Mouse (Mus musculus): Measurements from ENCODE around the gene Hes6.

Hes6 gene

DNA sequence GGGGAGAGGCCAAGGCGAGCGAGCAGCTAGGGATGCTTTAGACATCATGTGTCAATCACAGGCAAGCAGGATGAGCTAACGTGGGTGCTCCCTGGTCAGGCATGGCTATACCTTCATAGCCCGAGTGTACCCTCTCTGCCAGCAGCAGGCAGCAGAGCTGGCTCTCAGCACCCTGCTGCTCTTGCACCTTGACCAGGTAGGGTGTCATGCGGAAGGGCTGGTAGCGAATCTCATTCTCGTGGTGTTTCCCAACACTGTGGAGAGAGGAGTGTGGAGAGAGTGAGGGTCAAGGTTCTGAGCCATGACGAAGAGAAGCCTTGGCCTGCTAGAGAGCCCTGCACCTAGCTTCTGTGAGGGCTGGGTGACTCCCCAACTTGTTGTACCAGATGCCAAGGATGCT lies 25.9 kb upstream of the Hes6 start:
- DNase-seq = no peak

DNA sequence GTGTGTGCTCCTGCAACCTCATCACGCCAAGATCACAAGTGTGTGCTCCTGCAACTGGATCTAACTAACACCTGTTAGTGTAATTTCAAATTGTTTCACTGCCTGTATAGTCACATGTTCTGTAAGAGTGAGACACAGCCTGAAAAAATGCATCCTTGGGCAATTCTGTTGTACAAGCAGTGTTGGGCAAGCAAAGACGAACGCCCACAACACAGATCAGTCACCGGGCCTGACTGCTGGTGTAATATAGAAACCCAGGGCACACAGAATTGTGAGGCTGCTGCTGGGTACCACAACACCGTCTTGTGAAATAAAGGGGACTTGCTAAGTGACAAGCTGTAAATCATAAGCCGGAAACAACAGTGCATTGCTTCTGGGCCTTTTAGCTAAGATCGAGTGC lies 23.7 kb upstream of the Hes6 start:
- DNase-seq = no peak

DNA sequence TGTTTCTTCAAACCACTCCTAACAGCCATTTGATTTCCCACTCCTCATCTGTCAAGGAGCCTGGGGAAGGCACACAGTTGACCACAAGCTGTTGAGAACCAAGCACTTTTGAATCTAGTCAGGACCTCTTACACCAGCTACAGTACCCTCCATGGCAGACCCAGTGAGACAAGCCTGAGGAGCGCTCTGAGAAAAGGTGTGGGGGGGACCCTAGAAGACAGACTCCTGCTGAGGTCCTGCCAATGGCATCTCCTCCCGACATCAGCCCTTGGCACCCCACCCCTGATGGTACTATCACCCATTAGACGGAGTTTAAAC lies 23.2 kb upstream of the Hes6 start:
- DNase-seq = no peak

DNA sequence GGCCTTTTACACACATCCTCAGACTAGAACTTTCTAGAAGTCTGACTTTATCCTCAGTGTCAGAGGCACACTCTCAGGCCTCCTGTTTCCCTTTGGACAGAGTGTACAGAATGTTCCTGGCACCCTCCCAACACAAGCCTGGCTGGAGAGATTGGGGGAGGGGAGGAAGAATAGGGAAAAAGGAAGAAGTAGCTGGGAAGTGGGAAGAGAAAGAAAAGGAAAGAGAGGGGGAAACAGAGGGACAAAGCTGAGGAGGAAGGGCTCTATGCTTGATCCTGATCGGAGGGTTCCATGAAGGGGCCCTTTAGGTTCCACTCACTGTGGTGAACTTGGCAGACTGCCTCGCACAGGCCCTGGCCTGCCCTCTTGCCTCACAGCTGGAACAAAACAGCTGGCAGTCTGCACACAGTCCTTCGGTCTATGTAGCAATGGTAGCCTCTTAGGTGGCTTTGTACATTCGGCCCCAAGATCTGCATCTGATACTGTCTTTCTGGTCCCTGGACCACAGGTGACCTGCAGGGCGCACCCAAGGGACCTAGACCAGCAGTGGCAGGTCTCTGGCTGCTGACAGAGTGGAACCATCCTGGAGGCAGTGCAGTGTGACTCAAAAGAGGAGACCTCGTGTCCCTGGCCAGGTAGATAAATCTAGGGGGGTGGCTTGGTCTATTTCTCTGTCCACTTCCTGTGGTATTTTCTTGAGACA lies 22.7 kb upstream of the Hes6 start:
- no peak for DNase-seq

DNA sequence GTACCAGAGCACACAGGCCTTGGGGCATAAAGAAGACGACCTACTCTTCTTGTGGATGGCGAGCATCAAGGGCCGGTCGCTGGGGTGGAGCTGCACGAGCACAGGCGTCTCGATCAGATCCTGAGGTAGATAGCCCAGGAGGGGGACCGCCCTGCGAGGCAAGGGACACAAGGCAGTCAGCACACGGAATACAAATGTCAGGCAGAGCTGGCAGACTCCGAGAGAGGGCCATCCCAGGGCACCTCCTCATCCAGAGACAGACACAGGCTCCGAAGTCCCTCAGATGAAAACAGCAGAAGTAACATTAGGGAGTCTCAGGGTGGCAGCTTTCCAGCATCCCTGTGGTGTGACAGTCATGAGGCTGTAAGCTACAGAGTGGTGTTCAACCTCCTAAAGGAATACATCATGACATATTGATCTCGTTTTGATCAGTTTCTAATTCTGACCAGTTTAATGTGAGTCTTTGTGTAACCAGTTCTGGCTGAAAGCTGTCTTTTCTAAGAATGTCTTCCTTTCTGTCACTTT lies 21.8 kb upstream of the Hes6 start:
- DNase-seq = no peak

DNA sequence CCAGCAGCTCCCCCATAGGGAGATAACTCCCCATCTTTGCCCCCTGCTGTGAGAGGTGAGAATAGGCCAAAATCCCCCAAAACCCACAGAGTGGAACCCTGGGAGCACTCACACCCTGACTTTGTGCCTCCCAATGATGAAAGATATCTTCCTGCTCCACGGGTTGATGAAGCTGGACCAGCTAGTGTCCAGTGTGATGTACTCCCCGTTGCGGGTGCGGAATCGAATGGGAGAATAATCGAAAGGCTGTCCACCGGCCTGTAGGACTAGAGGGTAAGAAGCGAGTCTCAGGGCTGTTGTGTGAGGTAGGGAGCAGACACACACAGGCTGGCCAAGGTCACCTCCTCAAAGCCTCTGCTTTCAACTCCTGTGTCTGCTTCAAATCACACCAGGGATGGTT lies 21.1 kb upstream of the Hes6 start:
- no peak for DNase-seq

DNA sequence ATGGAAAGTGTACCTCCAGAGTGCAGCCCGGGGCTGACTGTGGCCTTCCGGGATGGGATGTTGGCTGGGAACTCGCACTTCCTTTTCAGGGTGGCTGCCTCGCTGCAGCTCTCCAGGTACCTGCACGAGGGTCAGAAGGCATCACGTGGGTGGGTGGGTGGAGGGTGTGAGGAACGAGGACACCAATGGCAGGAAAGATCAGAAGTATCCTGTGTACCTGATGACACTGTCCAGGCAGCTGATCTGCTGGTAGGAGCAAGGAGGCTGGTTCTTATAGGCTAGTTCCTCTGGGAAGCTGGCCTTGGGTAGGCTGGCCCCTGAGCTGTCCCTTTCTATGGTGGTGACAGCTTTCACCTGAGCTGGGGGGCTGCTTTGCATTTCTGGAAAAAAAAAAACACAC lies 16.9 kb upstream of the Hes6 start:
- no peak for DNase-seq

DNA sequence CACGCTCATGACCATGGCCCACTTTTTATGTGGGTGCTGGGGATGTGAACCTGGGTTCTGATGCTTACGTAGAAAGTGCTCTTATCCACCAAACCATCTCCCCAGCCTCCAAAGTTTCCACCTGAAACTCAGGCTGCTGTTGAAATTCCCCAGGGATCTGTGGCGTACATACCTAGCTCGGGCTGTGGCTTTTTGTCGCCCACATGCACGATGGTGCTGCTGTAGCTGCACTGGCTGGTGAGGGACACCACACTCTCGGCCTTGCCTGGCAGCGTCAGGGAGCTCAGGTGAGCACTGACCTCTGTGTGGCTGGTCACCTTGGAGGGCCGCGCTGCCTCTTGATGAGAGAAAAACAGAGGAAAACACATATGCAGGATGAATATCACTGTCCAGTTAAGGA lies 15.4 kb upstream of the Hes6 start:
- no peak for DNase-seq

DNA sequence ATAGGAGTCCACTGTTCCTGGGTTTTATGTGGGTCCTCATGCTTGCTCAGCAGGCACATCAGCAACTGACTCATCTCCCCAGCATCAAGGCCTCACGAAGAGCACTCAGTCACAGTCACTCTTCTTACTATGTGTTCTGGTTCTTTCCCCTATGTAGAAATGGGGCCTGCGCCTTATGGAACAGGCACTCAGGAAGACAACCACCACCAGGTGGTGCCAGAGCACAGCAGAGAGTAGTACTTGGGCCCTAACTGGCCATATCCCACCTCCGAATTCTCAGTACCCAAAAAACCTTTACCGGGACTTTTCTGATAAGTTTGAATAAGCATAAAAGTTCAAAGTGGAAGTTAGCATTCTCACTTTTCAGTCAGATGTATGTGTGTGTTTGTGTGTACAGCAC lies 14.8 kb upstream of the Hes6 start:
- peak; percentile 87 for DNase-seq

DNA sequence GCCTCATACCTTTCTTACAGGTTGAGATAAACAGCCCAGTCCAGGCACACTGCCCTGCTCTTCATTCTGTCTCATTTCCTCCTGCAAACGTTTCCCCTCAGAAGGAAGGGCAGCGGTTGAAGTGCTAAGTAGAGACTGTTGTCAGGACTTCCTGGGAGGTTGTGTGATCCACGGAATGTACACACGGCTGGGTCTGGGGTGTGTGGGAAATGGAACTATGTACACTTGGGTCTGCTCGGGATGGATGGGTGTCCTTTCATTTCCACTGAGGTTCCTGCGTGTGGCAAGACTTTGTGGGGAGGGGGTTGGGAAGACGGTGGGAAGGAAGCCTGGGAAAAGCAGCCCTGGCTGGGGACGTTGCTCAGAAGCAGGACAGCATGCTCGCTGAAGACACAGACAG lies 12.6 kb upstream of the Hes6 start:
- no peak for DNase-seq

DNA sequence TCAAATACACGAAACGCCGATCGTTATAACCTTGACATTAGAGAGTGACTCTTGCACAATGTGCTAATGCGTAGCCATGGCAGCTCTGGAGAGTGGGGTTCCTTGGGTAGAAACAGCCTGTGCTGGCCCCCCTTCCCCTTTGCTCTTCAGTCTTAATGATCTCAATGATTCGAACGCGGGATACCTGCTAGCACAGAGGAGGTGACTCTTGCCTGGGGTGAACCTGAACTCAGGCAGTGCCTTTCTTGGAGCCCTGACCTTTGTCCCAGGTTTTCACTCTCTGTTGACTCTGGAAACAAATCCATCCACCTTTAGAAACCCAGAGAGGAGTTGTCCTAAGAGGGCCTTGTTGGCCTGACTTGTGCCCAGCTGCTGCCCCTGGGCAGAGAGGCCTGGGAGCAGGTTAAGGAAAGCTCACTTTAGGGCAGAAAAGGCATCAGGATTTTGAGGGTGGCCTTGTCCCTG lies 6.8 kb upstream of the Hes6 start:
- no peak for DNase-seq

DNA sequence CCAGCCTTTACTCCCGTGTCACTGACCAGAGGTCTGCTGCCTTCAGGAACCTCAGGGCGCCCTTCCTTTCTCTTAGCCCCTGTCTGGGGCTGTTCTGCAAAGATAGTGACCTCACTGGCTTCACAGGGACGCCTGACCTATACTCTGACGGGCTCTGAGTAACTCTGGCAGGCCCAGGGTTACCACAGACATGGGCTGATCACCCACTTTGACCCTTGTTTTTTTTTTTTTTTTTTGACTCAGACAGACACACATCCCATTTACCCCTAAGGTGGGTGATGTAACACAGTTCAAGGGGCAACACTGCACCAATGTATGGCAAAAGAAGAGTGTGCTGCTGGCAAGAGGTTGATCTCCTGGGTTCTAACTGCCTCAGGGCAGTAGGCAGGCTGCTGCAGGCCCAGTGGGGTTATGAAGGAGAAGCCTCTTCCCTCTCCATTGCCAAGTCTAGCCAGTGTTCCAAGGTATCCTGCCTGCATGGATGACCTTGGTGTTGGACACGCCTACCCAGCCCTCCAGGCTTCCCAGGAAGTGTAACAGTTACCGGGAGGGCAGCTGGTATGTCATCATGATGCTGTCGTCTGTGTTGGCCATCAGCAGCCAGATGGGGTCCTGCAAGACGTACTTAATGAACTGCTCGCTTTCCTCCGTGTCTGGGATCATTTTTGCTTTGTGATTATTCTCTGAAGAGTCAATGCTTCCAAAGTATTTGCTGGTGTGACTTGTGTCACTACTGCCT lies 6.2 kb upstream of the Hes6 start:
- DNase-seq = no peak

DNA sequence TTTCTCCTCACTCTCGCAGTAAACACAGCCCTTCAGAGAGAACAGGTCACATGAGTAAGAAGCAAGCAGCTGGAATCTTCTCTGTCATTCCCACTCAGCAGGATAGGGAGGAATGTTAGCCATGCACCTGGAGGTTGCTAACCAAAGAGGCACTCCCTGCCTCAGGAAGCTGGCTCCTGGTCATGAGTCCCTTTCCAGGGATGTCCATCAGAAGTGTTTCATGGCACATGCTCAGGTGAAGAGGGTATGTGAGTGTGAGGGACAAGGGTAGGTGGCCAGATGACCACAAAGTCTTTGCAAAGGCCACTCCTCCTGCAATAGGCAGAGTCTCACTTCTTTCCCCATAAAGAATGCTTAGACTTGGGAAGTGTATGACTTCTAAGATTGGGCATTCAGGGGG lies 4.2 kb upstream of the Hes6 start:
- DNase-seq = no peak

DNA sequence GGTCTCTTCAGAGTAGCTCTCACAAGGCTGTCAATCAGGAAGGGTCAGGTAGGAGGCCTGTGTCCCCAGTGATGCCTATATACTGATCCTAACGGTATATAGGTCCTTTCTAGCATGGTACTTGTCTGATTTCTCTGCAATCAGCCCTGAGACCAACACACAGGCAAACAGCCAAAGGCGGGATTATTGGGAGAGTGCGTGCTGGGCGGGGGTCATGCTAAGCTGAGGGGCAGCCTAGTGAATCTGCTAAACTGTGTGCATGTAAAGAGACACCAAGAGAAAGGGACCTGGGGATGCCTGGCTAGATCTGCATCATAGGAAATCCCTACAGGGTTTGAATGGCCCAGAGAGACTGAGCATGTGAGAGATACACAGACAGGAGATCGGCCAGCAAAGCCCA lies 1.5 kb upstream of the Hes6 start:
- DNase-seq = no peak

DNA sequence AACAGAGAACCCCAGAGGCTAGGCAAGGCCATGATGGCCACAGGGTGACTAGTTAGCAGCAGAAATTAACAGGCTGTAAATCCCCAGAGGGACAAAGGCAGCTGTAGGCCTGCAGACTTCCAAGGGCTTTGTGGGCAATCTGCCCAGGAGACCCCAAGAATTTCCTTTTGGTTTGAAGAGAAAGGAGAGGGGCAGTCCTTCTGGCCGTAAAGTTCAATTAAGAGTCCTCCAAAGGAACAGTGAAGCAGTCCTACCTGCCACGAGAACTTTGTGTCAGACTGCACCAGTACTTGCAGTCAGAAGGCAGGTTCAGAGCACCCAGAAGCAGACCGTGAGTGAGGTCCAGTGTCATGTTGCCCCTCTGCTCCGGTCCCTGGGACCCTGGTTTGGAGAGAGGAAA lies 1.1 kb upstream of the Hes6 start:
- no peak for DNase-seq

DNA sequence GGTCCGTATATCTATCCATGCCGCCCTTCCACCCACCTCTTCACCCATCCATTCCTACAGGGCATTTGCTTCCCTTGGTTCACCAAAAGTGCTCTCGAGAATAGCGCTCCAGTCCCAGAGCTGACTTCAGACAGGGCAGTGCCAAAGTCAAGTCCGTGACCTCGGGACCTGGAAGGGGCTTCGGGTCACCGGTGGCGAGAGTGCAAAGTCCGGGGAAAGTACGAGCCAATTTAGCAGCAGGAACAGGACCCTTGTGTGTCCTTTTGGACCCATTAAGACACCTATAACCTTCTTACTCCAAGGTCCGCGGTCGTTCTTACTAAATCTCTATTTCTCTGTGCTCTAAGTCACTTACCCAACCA lies 321 bp downstream of the Hes6 start:
- no peak for DNase-seq

DNA sequence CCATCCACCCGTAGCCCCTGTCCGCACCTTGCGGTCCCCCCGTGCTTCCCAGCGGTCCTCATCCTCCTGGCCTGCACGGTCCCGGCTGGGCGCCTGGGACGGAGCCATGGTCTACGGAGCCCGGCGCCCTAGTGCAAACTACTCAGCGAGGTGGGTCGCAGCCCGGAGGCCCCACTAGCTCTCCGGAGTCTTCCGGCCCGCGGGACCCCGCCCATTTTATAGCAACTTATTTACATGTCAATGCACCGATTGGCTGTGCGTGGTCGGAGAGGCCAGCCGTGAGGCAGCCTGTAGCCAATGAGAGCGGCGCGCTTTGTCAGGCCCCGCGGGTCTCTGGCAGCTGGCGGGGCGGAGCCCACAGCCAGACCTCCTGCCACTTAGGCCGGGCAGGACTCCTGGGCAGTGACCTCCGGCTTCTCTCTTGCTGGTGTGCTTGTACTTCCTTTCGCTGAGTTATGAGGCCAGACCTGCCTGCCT lies 770 bp downstream of the Hes6 start:
- peak; percentile 98 for DNase-seq

DNA sequence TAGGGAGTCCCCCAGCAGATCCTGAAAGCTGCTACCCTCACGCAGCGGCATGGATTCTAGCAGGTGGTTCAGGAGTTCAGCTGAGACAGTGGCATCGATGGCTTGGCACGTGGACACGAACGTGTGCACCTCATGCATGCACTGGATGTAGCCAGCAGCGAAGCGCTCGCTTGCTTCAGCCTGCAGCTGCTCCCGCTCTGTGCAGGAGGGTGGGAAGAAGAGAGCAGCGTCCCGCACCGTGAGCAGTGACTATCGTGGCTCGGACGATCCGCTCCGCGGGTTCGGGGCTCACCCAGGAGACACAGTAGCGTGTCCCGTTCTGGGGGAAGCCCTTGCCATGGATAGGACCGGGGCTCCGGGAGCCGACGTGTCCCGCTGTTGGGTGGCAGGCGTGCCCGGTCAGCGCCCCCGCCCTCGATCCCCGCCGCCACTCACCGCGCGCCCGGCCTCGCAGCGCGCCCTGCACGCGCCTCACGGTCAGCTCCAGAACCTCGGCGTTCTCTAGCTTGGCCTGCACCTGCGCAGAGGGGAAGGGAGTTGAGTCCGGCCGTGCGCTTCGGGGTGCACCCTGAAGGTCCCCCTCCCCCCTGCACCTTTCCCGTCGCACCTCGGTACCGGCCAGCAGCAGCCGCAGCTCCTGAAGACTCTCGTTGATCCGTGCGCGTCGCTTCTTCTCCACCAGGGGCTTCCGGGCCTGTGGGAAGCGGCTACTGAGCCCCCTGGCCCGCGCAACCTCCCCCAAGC lies 1.4 kb downstream of the Hes6 start:
- DNase-seq = peak; percentile 40

DNA sequence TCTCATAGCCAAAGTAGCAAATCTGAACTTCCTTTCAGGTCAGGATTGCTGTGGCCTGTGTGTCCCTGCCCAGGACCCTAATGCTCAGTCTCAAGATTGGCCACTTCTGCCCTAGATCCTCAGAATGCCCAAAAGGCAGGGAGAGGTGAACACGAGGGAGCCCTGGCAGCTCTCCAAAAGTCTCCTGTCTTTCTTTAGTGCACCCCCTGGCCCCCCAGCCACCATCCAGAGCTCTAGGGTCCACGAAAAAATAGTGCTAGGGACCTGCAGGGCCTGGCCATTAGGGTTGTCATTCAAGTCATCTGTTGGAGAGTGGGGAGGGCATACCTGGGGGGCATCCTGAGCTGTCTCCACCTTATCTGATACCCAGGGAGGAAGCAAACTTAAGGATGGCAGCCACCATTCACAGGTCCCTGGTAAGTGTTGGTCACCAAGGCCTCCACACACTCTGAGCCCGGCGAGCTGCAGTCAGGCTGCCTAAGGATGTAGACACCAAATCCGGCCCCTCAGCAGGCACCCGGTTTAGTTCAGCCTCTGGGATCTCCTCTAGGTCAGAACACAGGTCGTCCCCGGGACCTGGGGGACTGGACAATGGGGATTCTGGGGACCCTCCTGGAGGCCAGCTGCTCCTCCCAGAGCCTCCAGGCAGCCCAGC lies 2.1 kb downstream of the Hes6 start:
- no peak for DNase-seq

DNA sequence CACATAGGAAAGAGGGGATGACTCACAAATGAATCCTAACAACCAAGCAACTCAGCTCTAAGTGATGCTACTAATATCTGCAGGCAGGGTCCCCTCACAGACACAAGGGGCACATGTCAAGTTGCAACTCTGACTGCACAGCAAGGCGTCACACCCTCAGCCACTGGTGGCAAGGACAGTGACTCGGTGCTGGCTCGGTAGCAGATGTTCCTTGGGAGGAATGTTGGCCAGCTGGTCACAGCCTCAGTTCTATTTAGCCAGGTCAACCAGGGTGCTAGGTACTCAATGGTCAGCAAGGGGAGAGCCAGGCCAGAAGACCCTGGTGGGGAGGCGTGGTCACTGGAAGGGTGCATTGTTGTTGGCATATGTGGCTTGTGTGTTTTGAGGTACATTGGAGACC lies 6.0 kb downstream of the Hes6 start:
- no peak for DNase-seq

DNA sequence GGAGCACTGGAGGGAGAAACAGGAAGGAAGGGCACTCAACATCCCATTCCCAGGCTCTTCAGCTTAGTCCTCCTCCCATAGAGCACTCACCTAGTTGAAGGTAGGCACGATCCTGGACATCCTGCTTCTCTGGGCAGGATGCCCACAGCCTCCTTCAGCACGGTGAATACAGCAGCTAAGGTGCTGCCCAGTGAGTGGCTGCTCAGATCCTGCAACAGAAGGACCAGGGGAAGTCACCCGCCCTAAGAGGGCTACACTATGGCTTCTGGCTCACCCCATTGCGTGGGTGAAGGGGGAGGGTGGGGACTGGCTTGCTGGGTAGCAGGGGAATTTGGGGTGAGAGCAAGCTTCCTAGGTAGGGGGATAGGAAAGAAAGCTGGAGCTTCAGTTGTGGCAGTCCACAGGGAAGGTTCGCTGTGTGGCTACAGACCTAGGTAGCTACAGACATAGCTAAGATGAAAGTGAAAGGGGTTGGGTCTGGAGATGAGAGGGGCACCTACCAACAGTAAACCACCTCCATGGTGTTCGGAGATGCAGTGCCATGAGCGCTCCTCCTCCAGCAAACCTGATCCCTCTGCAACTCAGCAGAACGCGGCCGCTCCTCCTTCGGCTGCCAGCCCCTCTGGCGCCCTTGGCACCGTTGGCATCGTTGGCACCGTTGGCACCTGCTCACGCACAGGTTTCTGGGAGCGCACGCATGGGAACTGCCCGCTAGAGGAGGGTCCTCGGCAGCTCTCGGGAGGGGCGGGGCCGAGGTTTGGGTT lies 8.2 kb downstream of the Hes6 start:
- no peak for DNase-seq

DNA sequence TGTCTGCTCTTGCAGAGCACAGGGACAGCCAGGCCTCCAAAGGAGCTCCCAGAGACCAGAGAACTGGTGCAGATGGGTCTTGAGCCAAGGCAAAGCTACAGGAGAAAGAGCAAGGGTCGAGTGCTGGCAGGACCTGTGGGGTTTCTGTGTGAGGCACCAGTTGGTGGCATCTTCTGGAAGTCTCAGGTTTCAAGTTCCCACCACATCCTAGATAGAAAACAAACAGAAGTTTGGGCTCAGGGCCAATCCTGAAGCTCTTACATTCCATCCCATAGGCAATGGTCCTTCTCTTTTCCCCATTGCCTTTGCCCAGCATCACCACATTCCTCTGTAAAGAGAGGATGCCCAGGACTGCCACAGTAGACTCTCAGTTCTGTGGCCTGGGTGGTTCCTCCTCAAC lies 8.9 kb downstream of the Hes6 start:
- no peak for DNase-seq
